Mouse (Mus musculus) cerebellum, adult 9-11 months (tissue): ENCODE results near the gene Exoc6.

Source experiments
- DNase-seq: peaks from one replicate; pipeline ENCODE4 v3.0.0; 2022

Exoc6 gene

GRCm38 (mm10) chr19:37695146-37695545, 144.9 kb downstream of the Exoc6 start:
- no peak for DNase-seq

GRCm38 (mm10) chr19:37695762-37696602, 145.8 kb downstream of the Exoc6 start:
- DNase-seq, result no peak

DNA sequence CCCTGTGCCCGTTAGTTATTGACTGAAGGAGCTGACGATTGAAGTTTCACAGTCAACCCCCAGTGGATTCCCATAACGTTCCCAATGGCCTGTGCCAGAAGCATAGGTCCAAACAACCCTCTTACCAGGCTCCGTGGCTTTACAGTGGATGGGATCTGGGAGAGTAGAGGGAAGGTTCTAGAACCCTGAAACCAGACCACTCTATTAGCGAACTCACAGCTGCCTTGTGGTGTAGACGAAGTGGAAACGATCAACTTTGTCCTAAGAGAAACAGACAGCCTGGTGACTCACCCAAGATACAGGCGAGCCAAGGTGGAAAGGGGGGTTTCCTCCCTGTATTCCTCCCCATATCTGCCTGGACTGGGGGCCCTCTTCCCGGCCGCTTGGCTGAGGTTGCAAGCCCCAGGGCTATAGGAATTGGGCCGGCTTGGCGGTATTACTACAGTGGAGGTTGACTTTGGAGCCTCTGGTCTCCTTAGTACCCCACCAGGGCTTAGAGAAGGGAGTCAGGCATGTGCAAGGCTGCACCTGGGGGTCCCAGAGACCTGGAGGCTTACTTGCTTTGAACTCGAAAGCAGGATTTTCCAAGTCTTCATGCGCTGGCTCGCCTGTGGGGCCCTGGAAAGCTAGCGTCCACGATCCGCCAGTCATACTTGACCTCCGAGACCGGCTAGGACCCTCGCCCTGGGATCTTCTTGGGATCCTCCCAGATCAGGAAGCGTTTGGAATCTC, 146.6 kb downstream of the Exoc6 start:
- DNase-seq, result no peak

- no peak for DNase-seq
Observed at GRCm38 (mm10) chr19:37697335-37697636, 147.1 kb downstream of the Exoc6 start.

DNA sequence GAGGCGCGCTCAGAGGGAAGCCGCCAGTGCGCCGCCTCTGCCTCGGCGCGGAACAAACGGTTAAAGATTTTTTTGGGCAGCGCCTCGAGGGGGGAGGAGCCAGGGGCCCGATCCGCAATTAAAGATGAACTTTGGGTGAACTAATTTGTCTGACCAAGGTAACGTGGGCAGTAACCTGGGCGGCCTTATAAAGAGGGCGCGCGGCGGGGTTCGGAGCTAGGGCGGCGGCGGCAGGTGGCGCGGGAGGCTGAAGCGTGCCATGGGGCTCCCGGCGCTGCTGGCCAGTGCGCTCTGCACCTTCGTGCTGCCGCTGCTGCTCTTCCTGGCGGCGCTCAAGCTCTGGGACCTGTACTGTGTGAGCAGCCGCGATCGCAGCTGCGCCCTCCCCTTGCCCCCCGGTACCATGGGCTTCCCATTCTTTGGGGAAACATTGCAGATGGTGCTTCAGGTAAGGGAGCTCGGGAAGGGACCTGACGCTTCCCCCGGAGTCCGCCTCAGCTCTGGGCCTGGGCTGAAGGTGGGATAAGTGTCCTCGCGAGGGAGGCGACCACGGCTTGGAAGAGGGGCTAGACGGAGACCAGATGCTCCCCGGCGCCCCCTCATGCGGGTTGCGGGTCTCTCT, 147.5 kb downstream of the Exoc6 start, which contains the start of gene Cyp26a1:
Cyp26a1 (plus strand) TSS at position 148 of the 622 bp plus-strand sequence.
- DNase-seq, result no peak

GRCm38 (mm10) chr19:37698273-37699160, 148.3 kb downstream of the Exoc6 start:
- DNase-seq, result no peak

DNA sequence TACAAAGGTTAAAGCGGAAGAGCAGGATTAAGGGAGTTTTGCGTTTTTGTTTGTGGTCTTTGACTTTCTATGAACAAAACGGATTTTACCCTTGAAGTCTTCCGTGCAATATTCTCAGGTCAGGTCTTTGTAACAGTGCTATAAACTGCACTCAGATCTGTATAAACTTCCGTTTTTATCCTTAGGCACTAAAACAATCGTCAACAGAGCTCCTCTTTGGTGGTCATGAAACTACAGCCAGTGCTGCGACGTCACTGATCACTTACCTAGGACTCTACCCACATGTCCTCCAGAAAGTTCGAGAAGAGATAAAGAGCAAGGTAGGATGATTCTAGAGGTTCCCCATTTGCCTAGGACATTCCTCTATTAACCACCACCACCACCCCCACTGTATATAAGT, 149.5 kb downstream of the Exoc6 start:
- no peak for DNase-seq

- DNase-seq, result no peak
Observed at GRCm38 (mm10) chr19:37702377-37703076, 152.3 kb downstream of the Exoc6 start.

DNA sequence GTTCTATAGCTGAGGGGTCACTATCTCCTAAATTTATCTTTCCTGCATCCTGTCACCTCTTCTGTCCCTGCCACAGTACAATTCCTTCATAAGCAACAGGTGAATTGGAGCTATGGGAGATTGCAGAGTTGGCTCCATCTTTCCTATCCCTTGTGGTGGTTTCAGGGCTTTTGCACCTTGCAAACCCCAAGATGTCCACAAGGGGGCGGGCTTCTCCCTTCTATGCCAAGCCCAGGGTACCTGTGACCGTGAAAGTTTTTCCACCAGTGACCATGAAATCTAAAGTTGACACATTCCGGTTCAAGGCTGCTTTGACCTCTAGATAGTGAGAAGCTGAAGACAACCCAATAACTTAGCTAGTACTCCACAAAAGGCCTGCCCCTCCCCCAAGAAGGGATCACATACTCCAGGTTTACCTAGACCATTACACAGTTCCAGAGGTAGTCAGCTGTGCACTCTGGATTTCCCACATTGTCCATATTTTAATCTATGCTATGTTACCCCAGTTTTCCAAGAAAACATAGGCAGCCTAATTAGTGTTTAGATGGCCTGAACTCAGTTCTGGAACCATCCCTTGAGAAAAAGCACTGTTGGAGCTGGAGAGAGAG, 153.8 kb downstream of the Exoc6 start:
- peak; percentile 7 for DNase-seq

DNA sequence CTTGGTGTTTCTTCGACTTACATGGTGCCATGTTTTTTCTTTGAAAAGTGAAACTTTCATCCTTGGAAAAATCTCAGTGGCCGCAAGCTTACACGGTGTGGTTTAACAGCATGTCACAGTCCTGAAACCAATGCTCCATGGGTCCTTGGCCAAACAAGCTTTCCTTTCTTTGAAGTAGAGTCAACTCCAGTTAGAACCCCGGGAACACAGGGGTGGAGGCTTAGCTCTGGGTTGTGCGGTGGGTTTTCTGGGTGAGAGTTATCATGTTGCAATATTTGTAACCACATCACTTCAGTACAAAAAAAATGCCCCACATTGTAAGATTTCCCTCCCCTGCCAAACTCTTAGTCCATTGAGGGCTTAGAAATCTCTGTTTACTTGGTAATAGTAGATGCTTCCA, 155.5 kb downstream of the Exoc6 start:
- DNase-seq, result no peak

DNA sequence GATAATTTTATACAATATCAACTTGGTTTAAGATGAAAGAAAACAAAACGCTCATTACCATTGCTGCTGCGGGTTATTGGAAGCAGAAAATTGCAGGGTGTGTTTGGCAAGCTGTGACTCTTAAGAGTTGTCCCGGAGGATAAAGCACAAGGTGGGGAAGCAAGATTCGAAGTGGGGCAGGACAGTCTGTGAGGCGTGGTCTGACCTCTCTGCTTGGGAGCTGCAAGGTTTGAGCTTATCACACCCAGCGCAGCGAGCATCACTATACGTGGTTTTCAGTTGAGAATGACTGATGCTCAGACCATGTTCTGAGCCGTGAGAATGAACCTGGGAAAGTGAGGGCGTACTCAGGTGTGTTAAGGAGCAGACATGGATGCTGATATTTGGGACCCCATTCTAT, 164.5 kb downstream of the Exoc6 start:
- DNase-seq, result no peak

DNA sequence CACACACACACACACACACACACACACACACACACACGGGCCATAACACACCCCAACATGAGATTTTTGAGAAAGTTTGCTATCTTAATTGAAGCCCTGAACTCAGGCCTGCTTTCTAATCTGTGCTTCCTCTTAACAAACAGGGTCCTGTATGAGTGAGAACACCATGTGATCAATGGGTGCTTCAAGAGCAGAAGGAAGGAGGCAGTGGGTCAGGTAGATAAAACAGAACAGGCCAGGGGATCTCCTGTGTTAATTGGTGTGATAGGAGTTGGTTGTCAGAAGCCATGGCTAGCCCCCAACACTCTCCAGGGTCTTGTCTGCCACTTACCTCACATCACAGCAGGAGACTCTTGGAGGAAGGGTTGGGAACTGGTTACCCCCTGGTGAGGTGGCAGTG, 165.8 kb downstream of the Exoc6 start:
- no peak for DNase-seq

GRCm38 (mm10) chr19:37716524-37717175, 166.4 kb downstream of the Exoc6 start:
- DNase-seq, result no peak

DNA sequence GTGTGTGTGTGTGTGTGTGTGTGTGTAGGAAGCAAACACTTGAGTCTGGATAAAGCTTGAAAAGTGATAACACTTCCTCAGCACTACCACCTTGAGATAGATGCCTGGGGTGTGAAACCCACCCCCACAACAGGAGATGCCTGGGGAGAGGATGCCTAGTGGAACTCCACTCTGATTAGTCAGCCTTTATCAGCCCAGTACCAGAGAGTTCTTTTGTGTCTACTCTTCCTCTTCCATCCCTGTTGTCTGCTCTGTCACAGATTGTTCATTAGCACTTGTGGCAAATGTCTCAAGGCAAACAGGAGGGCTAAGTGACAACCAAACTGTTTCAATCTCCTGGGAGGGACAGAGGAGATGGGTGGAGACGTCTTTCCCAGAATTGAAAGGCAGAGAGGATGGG, 168.9 kb downstream of the Exoc6 start:
- DNase-seq, result no peak

DNA sequence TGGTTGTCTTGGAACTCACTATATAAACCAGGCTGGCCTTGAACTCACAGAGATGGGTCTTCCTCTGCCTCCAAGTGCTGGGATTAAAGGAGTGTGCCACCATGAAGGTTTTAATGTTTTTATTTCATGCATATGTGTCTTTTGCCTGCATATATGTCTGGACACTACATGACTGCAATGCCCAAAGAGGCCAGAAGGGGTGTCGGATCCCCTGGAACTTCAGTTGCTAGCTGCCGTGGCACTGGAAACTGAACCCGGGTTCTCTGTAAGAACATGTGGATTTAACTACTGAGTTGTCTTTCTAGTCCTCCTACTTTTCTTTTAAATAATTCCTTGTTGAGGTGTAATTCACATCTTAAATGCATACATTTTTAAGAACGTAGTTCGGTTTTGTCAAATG, 174.4 kb downstream of the Exoc6 start:
- no peak for DNase-seq

DNA sequence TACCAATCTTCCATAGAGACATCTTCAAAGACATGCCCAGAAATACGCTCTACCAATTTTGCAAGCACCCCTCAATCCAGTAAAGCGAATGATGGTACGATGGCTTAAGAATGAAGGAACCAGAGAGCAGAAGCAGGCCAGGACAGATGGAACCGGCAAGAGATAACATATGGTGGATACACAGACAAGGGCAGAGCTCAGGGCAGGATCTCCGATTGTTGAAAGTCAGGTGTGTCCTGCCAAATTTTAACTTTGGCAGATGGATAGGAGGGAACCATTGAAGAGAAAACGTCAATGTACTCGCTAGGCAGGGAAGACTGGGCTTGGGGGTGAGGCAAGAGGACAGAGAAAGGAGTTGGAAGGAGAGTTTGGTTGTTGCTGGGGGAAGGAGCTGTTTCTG, 176.4 kb downstream of the Exoc6 start:
- DNase-seq, result peak; percentile 23

GRCm38 (mm10) chr19:37727366-37727765, 177.1 kb downstream of the Exoc6 start:
- DNase-seq, result no peak
